Mouse (Mus musculus) retina, embryonic 14.5 days (tissue): ENCODE measurements around the gene Mmp14.

ENCODE experiments used
- DNase-seq: peaks from one replicate; pipeline ENCODE4 v3.0.0-alpha.2; 2015; ENCODE audit warnings: low spot score

Gene Mmp14

DNA sequence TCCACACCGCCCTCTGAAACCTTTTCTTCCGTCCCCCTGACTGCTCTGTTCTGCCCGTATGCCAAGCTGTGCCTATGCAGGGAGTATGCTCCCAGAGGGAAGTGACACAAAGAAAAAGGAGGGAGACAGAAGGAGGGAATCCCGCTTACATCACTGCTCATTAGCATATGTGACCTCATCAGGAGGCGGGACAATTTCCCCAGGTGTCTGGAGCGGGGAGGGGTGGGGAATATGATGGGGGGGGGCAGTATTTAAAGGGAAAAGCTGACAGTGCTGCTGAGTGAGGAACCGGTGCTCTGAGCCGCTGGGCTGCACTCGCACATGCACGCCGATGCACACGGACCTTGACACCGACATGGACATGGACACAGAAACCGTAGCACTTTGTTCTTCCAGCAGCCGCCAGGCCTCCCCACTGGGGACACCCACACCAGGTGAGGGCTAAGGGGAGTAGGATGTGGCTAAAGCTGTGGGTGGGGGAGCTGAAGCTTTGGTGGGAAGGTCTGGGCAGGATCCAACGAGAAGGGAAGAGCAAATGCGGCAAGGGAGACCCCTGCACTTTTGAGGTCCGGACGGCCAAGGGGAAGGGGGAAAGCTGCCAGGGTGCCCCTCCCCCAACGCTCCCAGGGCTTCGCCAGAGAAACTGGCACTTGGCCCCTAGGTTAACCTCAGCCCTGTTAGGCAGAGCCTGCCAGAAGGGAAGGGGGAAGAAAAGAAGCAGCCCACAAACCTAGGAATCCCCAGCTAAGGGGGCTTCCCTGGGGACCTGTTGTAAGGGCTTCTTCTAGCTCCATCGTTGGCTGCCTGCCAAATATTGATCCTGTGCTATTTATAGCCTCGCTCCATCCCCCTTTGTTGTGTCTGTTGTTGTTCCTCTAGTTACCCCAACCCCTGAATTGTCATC, 44.8 kb downstream of the Mmp14 start, which contains the start of gene Rem2:
Gene Rem2, plus strand, starts transcription at position 160 of the 904 bp plus-strand sequence.
- peak; percentile 86 for DNase-seq

DNA sequence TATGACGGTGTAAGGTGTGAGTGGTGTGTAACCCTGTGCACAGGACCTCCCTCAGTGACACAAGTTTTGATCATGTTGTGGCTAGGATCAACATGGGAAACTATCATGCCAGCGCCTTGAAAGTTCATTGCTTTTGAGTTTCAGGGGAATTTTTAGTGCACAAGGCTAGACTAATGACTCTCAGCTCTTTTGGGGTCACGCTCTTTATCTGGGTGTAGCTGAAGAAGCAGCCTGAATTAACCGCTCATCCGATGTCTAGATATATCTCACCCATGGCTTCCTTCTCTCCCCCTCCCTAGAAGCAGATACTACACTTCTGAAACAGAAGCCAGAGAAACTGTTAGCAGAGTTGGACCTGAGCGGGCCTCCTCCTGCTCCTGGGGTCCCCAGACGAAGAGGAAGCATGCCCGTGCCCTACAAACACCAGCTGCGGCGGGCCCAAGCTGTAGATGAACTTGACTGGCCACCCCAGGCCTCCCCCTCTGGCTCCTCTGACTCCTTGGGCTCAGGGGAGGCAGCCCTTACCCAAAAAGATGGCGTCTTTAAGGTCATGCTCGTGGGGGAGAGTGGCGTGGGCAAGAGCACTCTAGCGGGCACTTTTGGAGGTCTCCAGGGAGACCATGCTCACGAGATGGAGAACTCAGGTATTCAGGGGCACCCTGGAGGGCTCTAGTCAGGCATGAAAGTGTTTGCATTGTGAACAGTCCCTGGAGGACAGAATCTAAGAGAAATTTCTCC, 45.9 kb downstream of the Mmp14 start:
- no peak for DNase-seq

DNA sequence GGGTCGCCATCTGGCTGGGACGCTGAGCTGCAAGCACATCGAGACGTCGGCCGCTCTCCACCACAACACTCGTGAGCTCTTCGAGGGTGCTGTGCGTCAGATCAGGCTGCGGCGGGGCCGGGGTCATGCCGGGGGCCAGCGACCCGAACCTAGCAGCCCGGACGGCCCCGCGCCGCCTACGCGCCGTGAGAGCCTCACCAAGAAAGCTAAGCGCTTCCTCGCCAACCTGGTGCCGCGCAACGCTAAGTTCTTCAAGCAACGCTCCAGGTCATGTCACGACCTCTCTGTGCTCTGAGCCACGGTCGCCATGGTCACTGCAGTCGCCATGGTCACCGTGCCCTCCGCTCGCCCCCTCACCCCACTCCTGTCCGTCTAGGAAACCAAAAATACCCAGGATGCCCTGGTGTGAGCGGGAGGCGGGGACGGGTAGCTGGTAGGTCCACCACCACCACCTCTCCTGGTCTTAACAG, 48.1 kb downstream of the Mmp14 start:
- peak; percentile 79 for DNase-seq

DNA sequence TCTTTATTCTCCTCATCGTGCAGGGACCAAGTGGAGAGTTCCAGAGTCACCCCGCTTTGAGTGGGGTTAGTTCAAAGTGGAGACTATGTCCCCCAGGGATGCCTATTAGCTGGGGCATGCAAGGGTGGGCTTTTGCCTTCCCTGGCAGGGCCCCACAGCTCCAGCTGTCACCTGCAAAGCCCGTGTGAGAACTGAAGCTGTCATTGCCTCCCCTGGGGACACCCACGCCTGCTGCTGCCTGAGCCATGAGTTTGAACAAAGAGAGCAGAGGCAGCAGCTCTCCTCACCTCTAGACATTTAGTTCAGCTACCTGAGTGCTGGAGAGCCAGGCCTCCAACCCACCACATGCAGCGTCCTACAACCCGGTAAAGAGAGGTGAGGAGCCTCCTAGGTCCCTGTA, 49.3 kb downstream of the Mmp14 start:
- DNase-seq, result peak; percentile 45

DNA sequence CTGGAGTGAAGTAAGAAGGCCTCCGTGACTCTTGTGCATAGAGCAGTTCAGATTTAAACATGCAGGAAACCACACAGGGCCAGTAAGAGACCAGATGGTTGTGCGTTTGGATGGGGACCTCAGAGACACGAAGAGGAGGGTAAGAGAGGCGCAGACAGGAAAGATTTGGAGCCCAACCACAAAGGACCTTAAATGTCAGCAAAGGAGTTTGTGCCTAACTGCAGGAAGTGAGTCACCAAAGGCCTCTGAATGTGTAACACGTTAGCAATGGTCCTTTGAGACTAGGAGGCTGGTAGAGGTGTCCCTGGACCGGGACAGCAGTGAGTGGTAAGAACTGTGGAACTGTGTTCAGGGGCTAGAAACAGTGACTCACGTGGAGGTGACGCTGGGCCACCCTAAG, 50.0 kb downstream of the Mmp14 start:
- DNase-seq, result no peak

DNA sequence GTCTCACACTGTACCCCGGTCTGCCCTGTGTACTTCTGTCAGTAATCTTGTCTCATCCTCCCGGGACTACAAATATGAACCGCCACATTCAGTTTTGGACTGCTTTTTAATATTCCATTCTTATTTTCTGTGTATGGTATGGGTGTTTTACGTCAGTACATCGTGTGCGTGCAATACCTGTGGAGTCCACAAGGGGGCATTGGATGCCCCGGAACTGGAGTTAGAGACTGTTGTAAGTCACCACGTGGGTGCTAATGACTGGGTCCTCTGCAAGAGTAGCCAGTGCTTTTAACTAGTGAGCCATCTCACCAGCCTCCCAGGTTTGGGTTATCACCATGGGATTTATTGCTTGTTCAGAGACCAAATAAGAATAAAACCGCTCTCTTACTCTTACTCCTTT, 51.1 kb downstream of the Mmp14 start:
- peak; percentile 69 for DNase-seq

DNA sequence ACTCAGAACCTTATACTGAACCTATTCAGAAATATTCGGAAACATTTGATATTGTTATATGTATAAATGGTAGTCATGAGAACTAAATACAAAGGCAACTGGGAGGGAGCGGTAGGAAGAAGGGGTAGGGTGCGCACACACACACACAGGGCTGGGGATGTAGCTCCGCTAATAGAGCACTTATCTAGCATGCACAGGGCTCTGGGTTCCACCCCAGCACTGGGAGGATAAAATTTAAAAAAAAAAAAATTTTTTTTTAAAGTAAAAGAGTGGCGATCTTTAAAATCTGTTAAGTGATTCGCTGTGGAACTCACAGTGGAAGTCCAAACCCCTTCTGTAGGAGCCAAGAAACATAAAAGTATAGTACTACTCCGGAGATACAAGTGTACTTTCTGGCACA, 54.5 kb downstream of the Mmp14 start:
- DNase-seq, result no peak

DNA sequence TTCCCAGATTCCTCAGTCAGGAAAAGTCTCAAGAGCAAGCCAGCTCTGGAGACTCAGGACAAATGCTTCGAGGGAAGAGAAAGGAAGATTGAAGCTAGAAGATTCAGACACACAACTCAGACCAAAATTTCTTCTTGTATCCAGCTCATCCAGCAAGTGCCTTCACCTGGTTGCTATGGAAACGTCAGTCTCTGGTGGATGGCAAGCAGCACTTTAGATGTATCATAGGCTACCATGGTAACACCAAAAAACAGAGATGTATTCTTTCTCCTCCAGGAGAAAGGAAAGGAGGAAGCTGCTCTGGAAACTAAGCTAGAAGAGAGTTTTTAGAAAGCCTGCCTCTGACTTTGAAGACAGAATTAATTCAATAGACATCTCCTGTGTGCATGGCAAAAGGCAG, 56.3 kb downstream of the Mmp14 start:
- DNase-seq, result no peak

DNA sequence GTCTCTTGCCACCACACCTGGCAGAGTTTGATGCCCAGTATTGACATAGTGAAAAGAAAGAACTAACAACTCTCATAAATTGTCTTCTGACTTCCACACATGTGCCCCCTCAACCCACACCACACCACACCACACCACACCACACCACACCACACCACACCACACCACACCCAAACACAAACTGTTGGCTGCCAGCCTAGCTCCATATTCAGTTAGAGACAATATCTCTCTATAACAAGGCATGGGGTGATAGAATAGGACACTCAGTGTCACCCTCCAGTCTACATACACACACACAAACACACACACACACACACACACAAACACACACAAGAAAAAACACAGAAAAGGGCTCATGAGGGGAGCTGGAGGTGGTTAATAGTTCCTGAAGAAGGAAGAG, 56.9 kb downstream of the Mmp14 start:
- DNase-seq, result no peak

DNA sequence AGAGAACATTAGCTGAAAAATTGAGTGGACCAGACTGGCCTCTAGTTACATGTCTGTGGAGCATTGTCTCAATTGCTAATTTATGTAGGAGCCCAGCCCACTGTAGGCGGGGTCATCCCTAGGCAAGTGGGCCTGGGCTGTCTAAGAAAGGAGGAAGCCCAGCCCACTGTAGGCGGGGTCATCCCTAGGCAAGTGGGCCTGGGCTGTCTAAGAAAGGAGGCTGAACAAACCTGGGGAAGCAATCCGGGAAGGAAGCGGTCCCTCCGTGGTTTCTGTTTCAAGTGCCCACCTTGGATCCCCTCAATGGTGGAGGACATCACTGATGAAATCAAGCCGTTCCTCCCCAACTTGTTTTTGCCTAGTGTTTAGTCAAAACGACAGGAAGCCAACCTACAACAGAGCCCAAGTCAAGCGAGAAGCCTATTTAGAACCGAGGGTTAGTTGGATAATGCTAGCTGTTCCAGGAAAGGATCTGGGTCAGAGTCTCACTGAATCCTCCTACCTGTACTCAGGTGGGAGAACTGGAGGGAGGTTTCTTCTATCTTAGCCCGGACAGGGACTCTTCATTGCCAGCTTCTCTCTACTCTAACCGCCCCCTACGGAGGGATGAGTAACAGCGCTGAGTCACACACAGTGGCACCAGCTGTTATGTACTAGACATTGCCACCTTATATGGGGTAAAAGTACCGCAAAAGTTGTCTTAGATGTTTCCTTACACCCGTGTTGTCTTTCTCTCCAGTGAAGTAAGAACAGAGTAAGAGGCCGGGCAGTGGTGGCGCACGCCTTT, 61.1 kb downstream of the Mmp14 start:
- no peak for DNase-seq

DNA sequence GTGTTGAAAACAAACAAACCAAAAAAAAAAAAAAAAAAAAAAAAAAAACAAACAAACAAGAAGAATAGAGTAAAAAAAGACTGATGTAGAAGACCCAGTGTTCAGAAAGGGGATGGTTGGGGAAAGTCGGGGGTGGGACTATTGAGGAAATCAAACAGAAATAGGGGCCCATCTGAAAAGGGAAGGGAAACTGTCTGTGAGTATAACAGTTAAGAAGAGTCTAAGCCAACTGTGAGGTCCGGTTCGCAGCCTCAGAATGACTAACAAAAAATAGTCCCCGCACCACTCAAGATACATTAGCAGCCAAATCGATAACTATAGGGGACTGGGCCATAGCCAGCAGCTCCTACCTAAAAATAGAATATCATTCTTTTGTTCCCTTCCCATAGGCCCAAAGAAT, 61.8 kb downstream of the Mmp14 start:
- no peak for DNase-seq

DNA sequence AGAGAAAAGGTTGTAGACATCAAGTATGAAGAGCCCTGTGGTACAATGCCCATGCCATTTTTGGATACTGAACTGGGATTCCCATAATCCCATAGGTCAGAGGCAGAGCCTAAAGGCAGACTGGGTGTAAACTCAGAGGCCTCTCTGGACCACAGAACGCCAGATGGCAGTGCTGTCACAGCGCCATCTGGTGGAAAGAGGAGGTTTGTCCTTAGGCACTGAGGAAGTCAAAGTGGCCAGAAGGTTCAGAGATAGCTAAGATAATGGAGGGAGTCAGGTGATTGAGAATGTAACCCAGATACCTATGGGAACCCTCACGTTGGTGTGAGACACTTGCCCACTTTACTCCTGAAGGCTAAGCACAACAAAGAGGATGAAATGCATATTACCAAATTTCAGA, 62.8 kb downstream of the Mmp14 start:
- DNase-seq, result peak; percentile 84
